Mouse (Mus musculus) C2C12 (cell line): ENCODE data around the gene Smim8.

Experiments used
- CEBPB ChIP-seq: IDR thresholded peaks from one replicate; pipeline ENCODE4 v1.6.1; 2011; ENCODE audit warnings: low read depth, mild to moderate bottlenecking, control low read depth, moderate library complexity
- CTCF ChIP-seq: IDR thresholded peaks from one replicate; pipeline ENCODE4 v1.5.1; 2011; ENCODE audit not compliant: control insufficient read depth, insufficient read depth, insufficient read length
- USF1 ChIP-seq: IDR thresholded peaks from one replicate; pipeline ENCODE4 v1.6.1; 2011; ENCODE audit warnings: low read depth, mild to moderate bottlenecking, control low read depth, moderate library complexity

DNA sequence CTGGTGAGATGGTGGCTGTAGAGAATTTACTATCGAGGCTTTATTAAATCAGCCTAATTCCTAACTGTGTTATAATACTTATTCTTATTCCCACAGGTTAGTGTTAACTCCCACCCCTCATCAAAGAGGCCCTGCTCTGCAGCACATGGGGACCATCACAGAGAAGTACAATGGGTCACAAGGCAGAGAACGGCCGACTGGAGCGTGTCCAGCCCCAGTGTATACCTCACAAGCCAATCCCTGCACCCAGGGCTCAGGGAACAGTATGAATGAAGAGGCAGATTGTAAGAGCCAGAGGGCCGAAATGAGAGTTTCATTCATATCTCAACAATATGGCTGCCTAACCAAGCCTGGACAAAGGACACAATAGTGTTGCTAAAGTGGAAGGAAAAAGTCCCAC is 18.1 kb upstream of the Smim8 start:
- no peak for TF ChIP-seq CTCF
- TF ChIP-seq USF1: no peak
- no peak for TF ChIP-seq CEBPB
